Mouse (Mus musculus) heart, adult 11 months (tissue): Measurements from ENCODE around the gene Cachd1.
A peak's percentile ranks its signal among the peaks of the same experiment; 100 is the strongest.

Experiments used
- DNase-seq: peaks from one replicate; pipeline ENCODE4 v3.0.0; 2022

Gene Cachd1

GRCm38 (mm10) chr4:100879414-100879813 lies 102.9 kb downstream of the Cachd1 start:
- DNase-seq = no peak

- DNase-seq = no peak
Measured at GRCm38 (mm10) chr4:100880075-100880474, 103.6 kb downstream of the Cachd1 start.

GRCm38 (mm10) chr4:100885793-100886742 lies 109.6 kb downstream of the Cachd1 start:
- DNase-seq = peak; percentile 90

GRCm38 (mm10) chr4:100886743-100887416 lies 110.4 kb downstream of the Cachd1 start:
- no peak for DNase-seq

GRCm38 (mm10) chr4:100890106-100890970 lies 113.9 kb downstream of the Cachd1 start:
- DNase-seq = no peak

- DNase-seq = no peak
Measured at GRCm38 (mm10) chr4:100893739-100894138, 117.3 kb downstream of the Cachd1 start.

- no peak for DNase-seq
Measured at GRCm38 (mm10) chr4:100894142-100894541, 117.7 kb downstream of the Cachd1 start.

GRCm38 (mm10) chr4:100896260-100897010 lies 120.0 kb downstream of the Cachd1 start:
- no peak for DNase-seq

GRCm38 (mm10) chr4:100897943-100898342 lies 121.5 kb downstream of the Cachd1 start:
- DNase-seq = no peak

- no peak for DNase-seq
Measured at GRCm38 (mm10) chr4:100909694-100910340, 133.3 kb downstream of the Cachd1 start.

- DNase-seq = no peak
Measured at GRCm38 (mm10) chr4:100910605-100911330, 134.3 kb downstream of the Cachd1 start.

GRCm38 (mm10) chr4:100911658-100912057 lies 135.2 kb downstream of the Cachd1 start:
- no peak for DNase-seq

GRCm38 (mm10) chr4:100913666-100914065 lies 137.2 kb downstream of the Cachd1 start:
- DNase-seq = no peak

GRCm38 (mm10) chr4:100914532-100914931 lies 138.1 kb downstream of the Cachd1 start:
- peak; percentile 6 for DNase-seq

- no peak for DNase-seq
Measured at GRCm38 (mm10) chr4:100915093-100915492, 138.6 kb downstream of the Cachd1 start.

GRCm38 (mm10) chr4:100917511-100917910 lies 141.0 kb downstream of the Cachd1 start:
- no peak for DNase-seq

- no peak for DNase-seq
Measured at GRCm38 (mm10) chr4:100920413-100920812, 143.9 kb downstream of the Cachd1 start.

- peak; percentile 68 for DNase-seq
Measured at GRCm38 (mm10) chr4:100922816-100923554, 146.5 kb downstream of the Cachd1 start.

GRCm38 (mm10) chr4:100923598-100923997 lies 147.1 kb downstream of the Cachd1 start:
- DNase-seq = peak; percentile 24

GRCm38 (mm10) chr4:100924276-100924675 lies 147.8 kb downstream of the Cachd1 start:
- peak; percentile 25 for DNase-seq
